Mouse (Mus musculus) heart, postnatal 4 days (tissue): Measurements from ENCODE around the gene Gm12248. TPM values are rescaled to one million over a fixed set of nuclear protein-coding genes. Genes with fewer than 3 reads are reported as not detected.
A peak's percentile ranks its signal among the peaks of the same experiment; 100 is the strongest.

ENCODE experiments used
- DNase-seq: peaks from one replicate; pipeline ENCODE4 v3.0.0; 2021
- total RNA-seq, 2 experiments: library from RNA; stranded (reverse); gene quantifications; 2 replicates each; pipeline ENCODE4 v1.2.3; 2021

Gene Gm12248
- total RNA-seq, 2 experiments from 2014 or later = not detected

DNA sequence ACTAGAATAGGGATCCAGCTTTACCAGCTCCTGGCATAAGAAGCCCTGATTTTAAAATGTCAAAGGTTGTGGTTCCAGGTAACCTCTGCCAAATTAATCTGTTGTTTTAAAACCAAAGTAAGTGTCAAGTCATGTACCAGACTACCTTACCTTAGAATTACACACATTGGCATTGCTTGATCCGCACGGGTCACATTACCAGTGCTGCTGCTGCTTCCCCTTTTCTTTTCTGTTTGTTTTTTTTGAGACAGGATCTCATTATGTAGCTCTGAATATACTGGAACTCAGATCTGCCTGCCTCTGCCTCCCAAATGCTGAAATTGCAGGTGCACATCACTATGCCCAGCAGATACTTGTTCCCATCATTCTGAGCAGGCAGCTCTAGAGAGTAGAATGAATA is 63.1 kb downstream of the Gm12248 start:
- no peak for DNase-seq

DNA sequence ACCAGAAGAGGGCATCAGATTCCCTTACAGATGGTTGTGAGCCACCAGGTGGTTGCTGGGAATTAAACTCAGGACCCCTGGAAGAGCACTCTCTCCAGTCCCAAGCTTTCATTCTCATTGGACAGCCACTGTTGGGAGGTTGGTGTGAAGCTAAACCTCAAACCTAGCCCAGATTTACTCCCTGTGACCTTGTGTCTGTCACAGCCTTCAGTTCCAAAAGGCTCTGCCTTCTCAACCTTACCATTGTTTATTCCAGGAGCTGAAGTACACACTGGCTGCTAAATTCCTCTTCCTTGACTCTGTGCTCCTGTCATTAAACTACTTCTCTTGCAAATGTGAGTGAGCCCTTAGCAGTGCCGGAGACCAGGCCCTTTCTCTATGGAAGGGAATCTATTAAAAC is 64.0 kb downstream of the Gm12248 start:
- DNase-seq = no peak

DNA sequence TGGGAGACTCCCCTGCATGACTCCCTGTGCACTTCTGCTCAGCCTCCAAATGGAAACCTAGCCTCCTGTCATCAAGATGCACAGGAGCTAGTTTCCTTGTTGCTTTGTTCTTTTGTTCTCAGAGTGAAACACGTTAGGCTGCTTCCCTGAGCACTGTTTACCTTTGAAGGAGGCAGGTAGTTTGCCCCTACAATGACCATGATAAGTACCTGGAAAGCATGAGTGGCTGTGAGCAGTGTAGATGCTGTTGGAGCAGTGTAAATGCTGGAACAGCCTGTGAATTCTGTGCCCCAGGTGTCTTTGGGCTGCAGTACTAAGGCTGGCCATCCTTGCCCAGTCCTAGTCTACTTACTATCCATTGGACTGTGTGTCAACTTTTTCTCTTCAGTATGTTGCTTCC is 66.1 kb downstream of the Gm12248 start:
- DNase-seq = no peak

DNA sequence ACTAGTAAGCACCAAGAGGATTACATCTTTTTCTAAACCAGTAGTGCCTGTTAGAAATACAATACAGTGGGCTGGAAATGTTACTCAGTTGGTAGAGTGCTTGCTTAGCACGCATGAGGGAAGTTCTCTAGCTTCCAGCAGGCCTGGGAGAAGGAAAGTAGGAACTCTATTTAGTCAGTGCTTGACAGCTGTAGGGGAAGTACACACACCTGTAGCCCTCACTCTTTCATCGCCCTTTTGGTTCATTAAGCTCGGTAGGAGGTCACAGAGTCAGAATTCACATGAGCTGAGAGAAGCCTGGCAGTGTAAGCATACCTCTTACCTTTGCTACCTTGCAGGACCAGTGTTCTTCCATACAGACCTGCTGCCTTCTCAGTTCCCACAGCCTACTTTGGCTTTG is 66.6 kb downstream of the Gm12248 start:
- DNase-seq = no peak

DNA sequence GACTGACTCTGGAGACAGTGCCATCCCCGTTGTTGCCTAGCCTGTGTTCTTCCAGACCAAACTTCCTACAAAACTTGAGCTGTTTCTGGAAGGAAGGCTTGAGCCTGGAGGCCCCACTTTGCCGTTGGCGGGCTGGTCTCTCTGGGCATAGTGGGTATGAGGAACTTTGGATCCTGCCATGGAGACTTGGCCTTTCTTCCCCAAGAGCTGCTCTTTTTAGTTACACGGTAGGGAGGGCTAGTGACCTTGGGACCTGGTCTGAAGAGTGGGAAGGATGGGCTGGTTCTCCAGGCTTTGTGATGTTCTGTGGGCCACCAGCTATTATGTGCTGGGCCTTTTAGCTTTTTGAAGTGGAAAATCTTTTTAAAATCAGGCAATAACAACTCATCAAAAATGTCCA is 67.1 kb downstream of the Gm12248 start:
- no peak for DNase-seq

DNA sequence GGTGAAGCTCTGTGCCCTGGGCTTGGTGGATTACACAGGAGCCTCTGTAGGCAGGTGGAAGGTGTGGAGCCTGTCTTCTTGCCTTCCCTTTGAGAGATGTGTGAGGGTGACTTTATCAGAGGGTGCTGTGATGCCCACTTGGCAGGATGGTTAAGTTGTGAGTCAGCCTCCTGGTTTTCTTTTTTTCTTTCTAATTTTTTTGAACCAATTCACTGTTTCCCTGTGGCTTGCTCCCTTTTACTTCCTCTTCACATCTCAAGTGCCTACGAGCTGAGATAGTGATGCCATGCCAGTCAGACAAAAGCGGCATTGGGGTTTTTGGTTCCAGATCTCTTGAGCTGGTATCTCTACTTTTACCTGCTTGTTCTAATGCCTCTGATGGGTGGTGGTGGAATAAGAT is 68.3 kb downstream of the Gm12248 start:
- DNase-seq = no peak

DNA sequence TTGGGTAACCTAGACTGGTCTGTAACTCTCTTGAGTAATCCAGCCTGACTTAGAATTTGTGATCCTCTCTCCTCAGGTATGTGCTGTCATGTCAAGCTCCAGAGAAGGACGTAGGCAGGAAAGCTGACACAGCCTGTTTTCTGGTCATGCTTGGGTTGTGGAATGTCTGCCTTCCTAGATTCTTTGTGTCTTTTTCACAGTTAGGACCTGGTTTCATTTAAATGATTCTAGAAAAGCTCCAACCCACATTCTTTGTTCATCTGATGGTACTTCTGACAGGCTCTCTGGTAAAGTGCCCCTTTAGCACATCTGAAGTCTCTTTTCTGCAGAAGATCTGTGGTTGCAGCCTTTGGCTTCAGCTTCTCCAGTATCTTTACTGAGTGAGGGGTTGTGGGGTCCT is 68.7 kb downstream of the Gm12248 start:
- no peak for DNase-seq

DNA sequence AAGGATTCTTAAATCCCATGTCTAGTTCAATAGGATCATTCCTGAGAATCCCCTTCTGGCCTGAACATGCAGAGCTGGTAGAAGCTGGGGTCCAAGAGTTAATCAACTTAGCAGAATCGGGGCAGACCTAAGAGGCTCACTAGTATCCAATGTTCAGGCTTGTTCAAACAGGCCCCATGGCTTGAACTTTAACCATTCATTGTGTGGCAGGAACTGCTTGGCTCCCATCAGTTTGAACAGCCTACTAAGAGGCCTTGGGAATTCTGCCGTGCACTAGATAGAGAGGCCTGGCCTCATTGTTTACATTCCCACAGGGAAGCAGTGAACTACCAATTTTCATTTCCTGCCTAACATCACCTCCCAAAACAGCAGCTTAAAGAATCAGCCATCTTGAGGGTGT is 71.3 kb downstream of the Gm12248 start:
- no peak for DNase-seq

DNA sequence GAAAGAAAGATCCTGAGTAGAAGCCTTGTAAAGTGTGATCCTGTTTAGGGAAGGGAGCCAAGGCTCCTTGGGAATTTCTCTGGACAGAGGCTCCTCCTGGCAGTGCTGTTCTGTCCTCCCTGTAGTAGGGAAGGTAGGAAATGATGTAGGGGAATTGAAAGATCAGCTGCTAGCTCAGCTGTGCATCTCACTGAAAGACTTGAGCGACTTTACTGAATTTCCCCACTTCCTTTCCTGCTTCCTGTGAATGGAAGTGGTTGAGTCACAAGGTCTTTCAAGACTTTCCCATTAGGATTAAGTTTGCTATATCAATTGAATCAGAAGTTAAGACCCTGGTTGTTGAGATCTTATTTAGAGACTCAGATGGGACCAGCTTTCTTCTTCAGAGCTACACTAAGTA is 71.8 kb downstream of the Gm12248 start:
- DNase-seq = no peak

DNA sequence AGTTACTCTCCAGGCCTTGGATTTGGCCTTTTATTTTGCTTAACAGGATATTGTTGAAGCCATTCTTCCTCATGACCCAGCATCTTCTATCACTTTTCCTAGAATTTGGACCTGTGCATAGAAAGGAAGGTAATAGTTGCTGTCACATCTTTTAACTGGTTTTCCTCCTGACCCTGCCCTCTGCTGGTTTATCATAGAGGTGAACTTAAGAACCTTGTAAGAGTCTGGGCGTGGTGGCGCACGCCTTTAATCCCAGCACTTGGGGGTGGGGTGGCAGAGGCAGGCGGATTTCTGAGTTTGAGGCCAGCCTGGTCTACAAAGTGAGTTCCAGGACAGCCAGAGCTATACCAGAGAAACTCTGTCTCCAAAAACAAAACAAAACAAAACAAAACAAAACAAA is 74.2 kb downstream of the Gm12248 start:
- DNase-seq = no peak

DNA sequence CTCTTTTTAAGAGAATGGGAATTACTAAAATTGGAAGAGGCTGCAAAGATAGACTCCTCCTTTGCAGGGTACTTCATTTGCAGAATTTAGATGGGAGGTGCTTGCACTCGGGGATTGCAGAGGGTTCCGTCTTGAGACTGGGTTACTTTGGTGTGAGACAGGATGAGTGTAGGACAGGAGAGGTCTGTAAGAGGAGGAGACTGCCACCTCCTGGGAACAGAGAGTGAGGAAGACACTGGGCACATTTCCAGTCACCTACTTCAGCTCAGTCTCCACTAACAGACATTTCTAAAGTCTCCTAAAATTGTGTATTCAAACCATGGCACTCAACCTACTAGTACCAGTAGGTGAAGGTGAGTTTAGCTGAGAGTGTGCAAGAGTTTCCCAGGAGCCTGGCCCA is 74.6 kb downstream of the Gm12248 start:
- DNase-seq = peak; percentile 30

DNA sequence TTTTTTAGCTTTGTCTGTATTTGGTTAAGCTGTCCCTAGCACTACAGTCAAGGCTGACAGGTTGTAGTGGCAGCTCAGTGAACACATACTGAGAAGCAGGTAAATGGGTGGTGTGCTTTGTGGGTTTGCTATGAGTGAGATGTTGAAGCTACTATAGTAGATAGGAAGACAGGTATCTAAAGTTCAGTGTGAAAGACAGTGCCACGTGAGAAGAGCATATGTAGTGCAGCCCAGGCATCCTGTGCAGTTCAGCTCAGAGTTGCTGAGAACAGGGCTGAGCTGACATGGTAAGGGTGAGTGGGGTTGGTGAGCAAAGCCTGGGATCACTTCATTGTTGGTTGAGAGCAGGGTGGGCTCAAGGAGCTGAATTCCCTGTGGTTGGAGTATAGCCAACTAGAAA is 75.5 kb downstream of the Gm12248 start:
- DNase-seq = no peak

DNA sequence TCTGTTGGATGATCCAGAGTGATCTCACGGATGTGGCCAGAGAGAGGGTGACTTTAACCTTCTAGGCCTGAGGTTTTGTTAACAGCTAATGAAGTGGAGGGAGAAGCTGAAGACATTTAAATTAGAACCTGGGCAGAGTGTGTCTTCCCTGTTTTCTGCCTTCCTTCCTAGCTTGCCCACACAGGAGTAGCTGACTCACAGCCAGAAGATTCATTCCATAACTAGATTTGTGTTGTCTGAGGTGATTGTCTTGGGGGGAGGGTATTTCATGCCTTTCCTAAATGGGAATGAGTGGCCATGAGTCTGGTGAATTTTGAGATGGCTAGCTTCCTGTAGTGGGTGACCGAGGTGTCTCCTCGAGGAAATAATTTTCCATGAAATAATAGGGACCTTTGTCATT is 76.6 kb downstream of the Gm12248 start:
- DNase-seq = no peak

DNA sequence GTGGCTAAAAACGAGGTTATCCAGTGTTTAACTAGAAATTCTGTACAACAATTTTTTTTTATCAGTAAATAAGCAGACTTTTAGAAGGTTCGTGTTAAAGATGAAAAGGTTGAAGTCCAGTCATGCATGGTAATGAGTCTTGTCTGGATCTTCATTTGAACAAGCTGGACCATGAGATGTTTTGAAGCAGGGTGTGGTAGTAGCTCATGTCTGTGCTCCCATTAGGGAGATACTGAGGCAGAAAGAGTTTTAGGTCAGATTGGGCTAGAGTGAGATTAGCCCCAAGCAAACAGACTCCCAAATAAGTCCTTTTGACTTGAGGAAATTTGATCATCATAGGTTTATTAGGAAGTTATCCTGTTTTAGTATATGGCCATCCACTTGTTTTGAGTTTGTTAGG is 77.6 kb downstream of the Gm12248 start:
- DNase-seq = no peak

DNA sequence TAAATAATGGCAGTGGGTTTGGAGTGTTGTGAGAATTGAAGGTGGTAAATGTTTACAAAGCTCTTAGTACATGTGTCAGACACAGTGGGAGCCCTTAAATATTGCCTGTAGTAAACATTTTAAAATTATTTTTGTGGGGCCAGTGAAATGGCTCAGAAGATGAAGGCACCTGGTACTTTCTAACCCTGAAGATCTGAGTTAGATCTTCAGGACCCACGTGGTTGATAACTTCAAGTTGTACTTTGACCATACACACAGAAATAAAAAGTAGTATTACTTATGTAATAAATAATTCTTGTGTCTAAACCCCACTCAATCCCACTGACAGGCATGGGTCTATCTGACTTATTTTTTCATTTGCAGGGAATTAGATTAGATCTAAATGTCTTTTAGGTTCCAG is 78.3 kb downstream of the Gm12248 start:
- DNase-seq = no peak

Other genes starting within 250 kb of the Gm12248 start
- 10 to 100 TPM; 69.6 to 69.9 TPM for gene Larp1, start 84.1 kb downstream of the Gm12248 start, total RNA-seq
- gene Cnot8, start 11.0 kb upstream of the Gm12248 start, total RNA-seq = 10 to 100 TPM; 41.8 to 43.0 TPM
- gene Gemin5, start 75.4 kb upstream of the Gm12248 start, total RNA-seq = 10 to 100 TPM; 12.3 to 13.1 TPM
- gene Mrpl22, start 78.5 kb upstream of the Gm12248 start, total RNA-seq = 10 to 100 TPM; 50.1 to 54.3 TPM
- 1 to 10 TPM; 4.8 to 4.9 TPM for gene Igtp, start 106.4 kb upstream of the Gm12248 start, total RNA-seq
- 1 to 10 TPM; 4.4 to 4.8 TPM for gene Irgm2, start 106.5 kb upstream of the Gm12248 start, total RNA-seq
- not detected for gene 4930438A08Rik, start 181.7 kb upstream of the Gm12248 start, total RNA-seq
- gene Zfp692, start 213.9 kb upstream of the Gm12248 start, total RNA-seq = 1 to 10 TPM; 4.2 to 6.6 TPM
- gene Zfp672, start 237.2 kb upstream of the Gm12248 start, total RNA-seq = 10 to 100 TPM; 37.5 to 44.2 TPM
- 10 to 100 TPM; 38.5 to 51.5 TPM for gene Sh3bp5l, start 237.6 kb upstream of the Gm12248 start, total RNA-seq